Mouse (Mus musculus): Measurements from ENCODE around the gene Azi2. TPM values are rescaled to one million over a fixed set of nuclear protein-coding genes. Genes with fewer than 3 reads are reported as not detected.

The Azi2 gene
- 80.4 and 84.4 TPM in 2 replicates for polyA plus RNA-seq (2015; fragmentation: Nextera tagmentation; extraction: Ambion mirVana)

GRCm38 (mm10) chr9:118040218-118041021, at the start of gene Azi2:
TSS of gene Azi2 (plus strand) at chr9:118040499.
- peak within 1 kb of the TSS; percentile 84 for H3K9ac ChIP-seq
- ATAC-seq (ENCODE audit: low FRiP score, low read depth): peak; percentile 99

GRCm38 (mm10) chr9:117996631-117997030, 43.7 kb upstream of the Azi2 start:
- no peak for ATAC-seq (ENCODE audit: low FRiP score, low read depth)
- H3K4me1 ChIP-seq (replicated peaks): no peaks in the 10 kb centered on the region
- H3K27me3 ChIP-seq: no peaks in the 10 kb centered on the region
- no peaks in the 10 kb centered on the region for H3K9me3 ChIP-seq
- H3K4me3 ChIP-seq: no peak overlapping the region
- 89% methylated on average over 5 of the region's 5 CpGs for WGBS
- no peaks in the 10 kb centered on the region for H3K36me3 ChIP-seq
- no peak overlapping the region for H3K9ac ChIP-seq
- no peak overlapping the region for H3K4me2 ChIP-seq
- no peak overlapping the region for H3K27ac ChIP-seq (replicated peaks)

More at GRCm38 (mm10) chr9:118040218-118041021, at the start of gene Azi2:
- WGBS: under 1% methylated on average over 87 of the region's 87 CpGs
- Histone ChIP-seq H3K4me2 (peak within 1 kb of the TSS; percentile 68), H3K9me3 (no peaks in the 10 kb centered on the region), H3K4me1 (replicated peaks) (peaks cover 30% of the 10 kb centered on the region), H3K4me3 (peak within 1 kb of the TSS; percentile 83), H3K27ac (replicated peaks) (peak within 1 kb of the TSS; percentile 95), H3K36me3 (no peaks in the 10 kb centered on the region), H3K27me3 (no peaks in the 10 kb centered on the region)

- ATAC-seq (ENCODE audit: low FRiP score, low read depth): no peak
- no peak overlapping the region for H3K9ac ChIP-seq
- no peaks in the 10 kb centered on the region for H3K9me3 ChIP-seq
- no peaks in the 10 kb centered on the region for H3K36me3 ChIP-seq
- 97% methylated on average over 3 of the region's 3 CpGs for WGBS
- H3K4me2 ChIP-seq: no peak overlapping the region
- no peaks in the 10 kb centered on the region for H3K4me1 ChIP-seq (replicated peaks)
- no peak overlapping the region for H3K27ac ChIP-seq (replicated peaks)
- no peaks in the 10 kb centered on the region for H3K27me3 ChIP-seq
- no peak overlapping the region for H3K4me3 ChIP-seq
Observed at GRCm38 (mm10) chr9:118001488-118001887, 38.8 kb upstream of the Azi2 start.

- H3K4me2 ChIP-seq: no peak overlapping the region
- ATAC-seq (ENCODE audit: low FRiP score, low read depth): no peak
- WGBS: 74% methylated on average over 4 of the region's 4 CpGs
- H3K36me3 ChIP-seq: no peaks in the 10 kb centered on the region
- H3K9ac ChIP-seq: no peak overlapping the region
- no peak overlapping the region for H3K4me3 ChIP-seq
- no peaks in the 10 kb centered on the region for H3K9me3 ChIP-seq
- H3K4me1 ChIP-seq (replicated peaks): no peaks in the 10 kb centered on the region
- no peaks in the 10 kb centered on the region for H3K27me3 ChIP-seq
- H3K27ac ChIP-seq (replicated peaks): no peak overlapping the region
Observed at GRCm38 (mm10) chr9:118003218-118003886, 36.9 kb upstream of the Azi2 start.

GRCm38 (mm10) chr9:118003937-118004336, 36.4 kb upstream of the Azi2 start:
- Histone ChIP-seq H3K27me3 (no peaks in the 10 kb centered on the region), H3K4me2 (no peak overlapping the region), H3K9ac (no peak overlapping the region), H3K4me1 (replicated peaks) (no peaks in the 10 kb centered on the region), H3K27ac (replicated peaks) (no peak overlapping the region), H3K36me3 (no peaks in the 10 kb centered on the region), H3K9me3 (no peaks in the 10 kb centered on the region), H3K4me3 (no peak overlapping the region)
- no peak for ATAC-seq (ENCODE audit: low FRiP score, low read depth)
- 81% methylated on average over 4 of the region's 4 CpGs for WGBS

- no peak overlapping the region for H3K9ac ChIP-seq
- H3K4me3 ChIP-seq: no peak overlapping the region
- H3K4me2 ChIP-seq: no peak overlapping the region
- no peaks in the 10 kb centered on the region for H3K36me3 ChIP-seq
- H3K27ac ChIP-seq (replicated peaks): no peak overlapping the region
- H3K9me3 ChIP-seq: no peaks in the 10 kb centered on the region
- ATAC-seq (ENCODE audit: low FRiP score, low read depth): no peak
- H3K4me1 ChIP-seq (replicated peaks): no peaks in the 10 kb centered on the region
- H3K27me3 ChIP-seq: no peaks in the 10 kb centered on the region
- 96% methylated on average over 3 of the region's 3 CpGs for WGBS
Observed at GRCm38 (mm10) chr9:118012928-118013327, 27.4 kb upstream of the Azi2 start.

GRCm38 (mm10) chr9:118024966-118025365, 15.3 kb upstream of the Azi2 start:
- Histone ChIP-seq H3K27me3 (no peaks in the 10 kb centered on the region), H3K9ac (no peak overlapping the region), H3K9me3 (no peaks in the 10 kb centered on the region), H3K4me3 (no peak overlapping the region), H3K36me3 (no peaks in the 10 kb centered on the region), H3K27ac (replicated peaks) (no peak overlapping the region), H3K4me1 (replicated peaks) (no peaks in the 10 kb centered on the region), H3K4me2 (no peak overlapping the region)
- WGBS: 76% methylated on average over 2 of the region's 2 CpGs
- ATAC-seq (ENCODE audit: low FRiP score, low read depth): no peak

GRCm38 (mm10) chr9:118029490-118029889, 10.8 kb upstream of the Azi2 start:
- ATAC-seq (ENCODE audit: low FRiP score, low read depth): no peak
- no peaks in the 10 kb centered on the region for H3K27me3 ChIP-seq
- H3K36me3 ChIP-seq: no peaks in the 10 kb centered on the region
- H3K9ac ChIP-seq: no peak overlapping the region
- 52% methylated on average over 4 of the region's 4 CpGs for WGBS
- no peak overlapping the region for H3K4me2 ChIP-seq
- no peaks in the 10 kb centered on the region for H3K4me1 ChIP-seq (replicated peaks)
- H3K9me3 ChIP-seq: no peaks in the 10 kb centered on the region
- no peak overlapping the region for H3K4me3 ChIP-seq
- no peak overlapping the region for H3K27ac ChIP-seq (replicated peaks)

- H3K4me1 ChIP-seq (replicated peaks): no peaks in the 10 kb centered on the region
Observed at GRCm38 (mm10) chr9:118030252-118030651, 10.0 kb upstream of the Azi2 start.

GRCm38 (mm10) chr9:118031694-118032093, 8.6 kb upstream of the Azi2 start:
- Histone ChIP-seq H3K4me2 (no peak overlapping the region), H3K9me3 (no peaks in the 10 kb centered on the region), H3K4me3 (no peak overlapping the region), H3K4me1 (replicated peaks) (no peaks in the 10 kb centered on the region), H3K27me3 (no peaks in the 10 kb centered on the region), H3K36me3 (no peaks in the 10 kb centered on the region), H3K27ac (replicated peaks) (no peak overlapping the region), H3K9ac (no peak overlapping the region)
- WGBS: 49% methylated on average over 2 of the region's 2 CpGs
- ATAC-seq (ENCODE audit: low FRiP score, low read depth): no peak

More at GRCm38 (mm10) chr9:118030252-118030651, 10.0 kb upstream of the Azi2 start:
- H3K27me3 ChIP-seq: no peaks in the 10 kb centered on the region
- no peak overlapping the region for H3K4me2 ChIP-seq
- WGBS: 87% methylated on average over 1 of the region's 1 CpGs
- H3K27ac ChIP-seq (replicated peaks): no peak overlapping the region
- no peaks in the 10 kb centered on the region for H3K36me3 ChIP-seq
- no peak overlapping the region for H3K4me3 ChIP-seq
- no peaks in the 10 kb centered on the region for H3K9me3 ChIP-seq
- no peak overlapping the region for H3K9ac ChIP-seq
- ATAC-seq (ENCODE audit: low FRiP score, low read depth): no peak

GRCm38 (mm10) chr9:118034990-118035389, 5.3 kb upstream of the Azi2 start:
- no peaks in the 10 kb centered on the region for H3K4me1 ChIP-seq (replicated peaks)
- WGBS: 87% methylated on average over 3 of the region's 3 CpGs
- no peaks in the 10 kb centered on the region for H3K36me3 ChIP-seq
- H3K27me3 ChIP-seq: no peaks in the 10 kb centered on the region
- ATAC-seq (ENCODE audit: low FRiP score, low read depth): no peak
- H3K27ac ChIP-seq (replicated peaks): no peak overlapping the region
- H3K4me3 ChIP-seq: no peak overlapping the region
- no peaks in the 10 kb centered on the region for H3K9me3 ChIP-seq
- no peak overlapping the region for H3K4me2 ChIP-seq
- H3K9ac ChIP-seq: no peak overlapping the region

GRCm38 (mm10) chr9:118041022-118041400, 712 bp downstream of the Azi2 start:
- Histone ChIP-seq H3K4me3 (peak overlapping the region; percentile 83), H3K27ac (replicated peaks) (peak overlapping the region; percentile 95), H3K4me2 (peak overlapping the region; percentile 68), H3K4me1 (replicated peaks) (peaks cover 30% of the 10 kb centered on the region), H3K36me3 (no peaks in the 10 kb centered on the region), H3K27me3 (no peaks in the 10 kb centered on the region), H3K9me3 (no peaks in the 10 kb centered on the region), H3K9ac (peak overlapping the region; percentile 84)
- under 1% methylated on average over 21 of the region's 21 CpGs for WGBS
- ATAC-seq (ENCODE audit: low FRiP score, low read depth): no peak
